Mouse (Mus musculus) spleen, postnatal 4 days (tissue): ENCODE data around the gene Phlpp1.

ENCODE experiments used
- DNase-seq, 2 experiments: peaks; one replicate each; pipeline ENCODE4 v3.0.0; 2022; ENCODE audit warnings: low spot score in 2 of 2

Phlpp1 gene

GRCm38 (mm10) chr1:106314476-106314875, 142.9 kb downstream of the Phlpp1 start:
- no peak for DNase-seq

- no peak for DNase-seq
Measured at GRCm38 (mm10) chr1:106316641-106317304, 145.2 kb downstream of the Phlpp1 start.

- DNase-seq: no peak
Measured at GRCm38 (mm10) chr1:106318341-106318740, 146.8 kb downstream of the Phlpp1 start.

GRCm38 (mm10) chr1:106320583-106320982, 149.0 kb downstream of the Phlpp1 start:
- DNase-seq: no peak

- no peak for DNase-seq
Measured at GRCm38 (mm10) chr1:106321432-106322126, 150.0 kb downstream of the Phlpp1 start.

GRCm38 (mm10) chr1:106326691-106327090, 155.1 kb downstream of the Phlpp1 start:
- no peak for DNase-seq

GRCm38 (mm10) chr1:106342100-106342499, 170.5 kb downstream of the Phlpp1 start:
- no peak for DNase-seq

GRCm38 (mm10) chr1:106345265-106345664, 173.7 kb downstream of the Phlpp1 start:
- no peak for DNase-seq

GRCm38 (mm10) chr1:106346776-106347175, 175.2 kb downstream of the Phlpp1 start:
- DNase-seq: no peak

GRCm38 (mm10) chr1:106349116-106349515, 177.6 kb downstream of the Phlpp1 start:
- no peak for DNase-seq

- no peak for DNase-seq
Measured at GRCm38 (mm10) chr1:106351512-106351911, 180.0 kb downstream of the Phlpp1 start.

GRCm38 (mm10) chr1:106352801-106353511, 181.4 kb downstream of the Phlpp1 start:
- no peak for DNase-seq

GRCm38 (mm10) chr1:106353993-106354392, 182.4 kb downstream of the Phlpp1 start:
- DNase-seq: no peak

GRCm38 (mm10) chr1:106359474-106359873, 187.9 kb downstream of the Phlpp1 start:
- DNase-seq: no peak

- DNase-seq: no peak
Measured at GRCm38 (mm10) chr1:106362841-106363604, 191.5 kb downstream of the Phlpp1 start.

GRCm38 (mm10) chr1:106369330-106369729, 197.8 kb downstream of the Phlpp1 start:
- DNase-seq: no peak

- no peak for DNase-seq
Measured at GRCm38 (mm10) chr1:106372446-106372845, 200.9 kb downstream of the Phlpp1 start.

GRCm38 (mm10) chr1:106373656-106374055, 202.1 kb downstream of the Phlpp1 start:
- no peak for DNase-seq

- no peak for DNase-seq
Measured at GRCm38 (mm10) chr1:106374274-106374673, 202.7 kb downstream of the Phlpp1 start.

- no peak for DNase-seq
Measured at GRCm38 (mm10) chr1:106374971-106375370, 203.4 kb downstream of the Phlpp1 start.

GRCm38 (mm10) chr1:106376003-106376402, 204.5 kb downstream of the Phlpp1 start:
- no peak for DNase-seq

GRCm38 (mm10) chr1:106380465-106380864, 208.9 kb downstream of the Phlpp1 start:
- no peak for DNase-seq
